Mouse (Mus musculus) monocyte, adult 5-6 weeks (primary cell): Measurements from ENCODE around the gene Midn. TPM values are rescaled to one million over a fixed set of nuclear protein-coding genes. Genes with fewer than 3 reads are reported as not detected.
"Not testable (repeated sequence)": the region's sequence is repeated elsewhere in the genome, so short reads cannot be mapped to it uniquely, and the experiment has no call there.

Source experiments
- ATAC-seq: fragments of 153-309, 156-312 bp; replicated peaks from 2 replicates; pipeline ENCODE4 v1.8.0; 2017; ENCODE audit warnings: mild to moderate bottlenecking; ENCODE audit not compliant: low TSS enrichment, insufficient number of reproducible peaks, severe bottlenecking, poor library complexity, low FRiP score
- total RNA-seq: library from RNA; stranded (forward); fragments of 200-1000, 200-491, 200-594 nt; gene quantifications from 3 replicates; pipeline ENCODE4 v1.2.3, GENCODE M21; 2017

Midn gene
- total RNA-seq, 1 experiment from 2014 or later, result 29.9 TPM

DNA sequence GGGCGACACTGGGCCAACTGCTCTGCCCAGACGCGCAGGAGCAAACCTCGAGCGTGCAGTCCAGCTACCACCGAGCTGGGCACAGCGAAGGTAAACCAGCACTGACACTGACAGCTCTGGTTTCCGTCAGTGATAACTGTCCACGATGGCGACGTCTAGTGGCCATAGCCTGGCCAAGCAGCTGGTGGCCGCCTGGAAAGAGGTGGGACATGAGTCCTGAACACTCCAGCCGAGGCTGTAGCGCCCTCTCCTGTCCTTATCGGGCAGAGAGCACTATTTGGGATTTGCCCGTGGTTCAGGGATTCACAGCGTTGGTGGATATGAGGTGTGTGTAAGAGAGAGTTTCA, 16.9 kb downstream of the Midn start:
- peak; percentile 54 for ATAC-seq

DNA sequence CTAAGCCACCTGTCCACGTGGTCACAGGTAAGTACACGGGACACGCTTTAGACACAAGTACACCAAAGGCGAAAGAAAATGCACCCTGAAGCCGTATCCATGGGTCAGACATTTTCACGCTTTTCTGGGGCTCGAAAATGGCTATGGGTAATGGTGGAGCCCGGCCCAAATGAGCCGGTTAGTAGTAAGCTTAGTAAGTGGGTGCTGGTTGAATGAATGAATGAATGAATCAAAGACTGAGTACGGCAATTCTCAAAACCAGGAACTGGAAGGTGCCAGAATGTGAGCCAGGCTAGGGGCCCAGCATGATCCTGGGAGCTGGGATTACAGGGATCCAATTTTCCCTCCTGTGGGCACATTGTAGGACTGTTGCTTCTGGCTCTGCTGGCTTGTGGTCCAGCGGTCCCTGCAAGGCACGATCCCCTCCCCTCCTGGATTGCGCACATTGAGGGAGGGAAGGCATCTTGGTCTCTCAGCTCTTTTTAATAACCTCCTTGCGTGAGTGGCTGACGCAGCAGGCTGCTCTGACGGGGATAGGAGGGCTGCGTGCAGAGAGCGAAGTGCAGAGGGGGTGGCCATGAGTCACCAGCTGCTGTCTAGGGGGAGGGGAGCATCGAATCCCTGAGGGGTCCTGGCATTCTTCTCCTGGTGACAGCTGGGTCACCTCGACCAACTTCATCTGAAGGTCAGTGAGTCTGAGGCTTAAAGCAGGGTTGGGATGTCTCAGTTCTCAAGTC, 17.5 kb downstream of the Midn start, which contains the start of gene Cirbp:
Cirbp (plus strand) TSS at position 594 of the 737 bp plus-strand sequence.
- ATAC-seq, result no peak

DNA sequence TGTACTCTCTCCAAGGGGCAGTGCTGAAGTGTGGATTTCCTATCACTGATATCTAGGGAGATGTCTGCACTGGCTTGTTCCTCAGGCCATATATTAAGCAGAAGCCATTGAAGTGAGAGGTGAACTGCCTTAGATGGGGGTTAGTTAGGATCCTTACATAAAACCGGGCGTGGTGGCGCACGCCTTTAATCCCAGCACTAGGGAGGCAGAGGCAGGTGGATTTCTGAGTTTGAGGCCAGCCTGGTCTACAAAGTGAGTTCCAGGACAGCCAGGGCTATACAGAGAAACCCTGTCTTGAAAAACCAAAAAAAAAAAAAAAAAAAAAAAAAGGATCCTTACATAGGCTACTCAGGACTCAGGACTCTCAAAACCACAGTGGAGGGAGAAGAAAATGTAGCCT, 18.1 kb downstream of the Midn start:
- ATAC-seq, result not testable (repeated sequence)

DNA sequence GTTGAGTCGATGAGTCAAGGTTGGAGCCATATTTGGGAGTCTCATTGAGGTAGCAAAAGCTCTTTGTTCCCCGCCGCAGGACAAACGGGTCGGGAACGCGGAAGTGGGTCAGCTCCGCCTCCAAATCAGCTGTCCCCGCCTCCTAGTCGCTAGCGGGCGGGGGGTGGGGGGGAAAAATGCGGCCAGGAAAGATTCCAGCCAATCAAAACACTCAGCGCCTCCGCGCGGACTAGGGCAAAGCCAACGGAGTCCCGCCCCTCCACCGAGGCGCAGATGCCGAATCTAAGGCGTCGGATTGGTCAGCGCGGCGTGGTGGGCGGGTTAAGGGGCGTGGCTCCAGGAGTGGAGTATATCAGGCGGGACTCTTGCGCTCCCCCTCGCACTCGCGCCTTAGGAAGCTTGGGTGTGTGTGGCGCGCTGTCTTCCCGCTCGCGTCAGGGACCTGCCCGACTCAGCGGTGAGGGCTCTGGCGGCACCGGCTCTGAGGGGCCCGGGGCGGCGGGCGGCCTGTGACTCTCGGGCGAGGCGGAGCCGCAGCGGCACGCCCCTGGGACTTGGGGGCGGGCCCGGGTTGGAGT, 19.5 kb downstream of the Midn start:
- ATAC-seq, result peak; percentile 63

DNA sequence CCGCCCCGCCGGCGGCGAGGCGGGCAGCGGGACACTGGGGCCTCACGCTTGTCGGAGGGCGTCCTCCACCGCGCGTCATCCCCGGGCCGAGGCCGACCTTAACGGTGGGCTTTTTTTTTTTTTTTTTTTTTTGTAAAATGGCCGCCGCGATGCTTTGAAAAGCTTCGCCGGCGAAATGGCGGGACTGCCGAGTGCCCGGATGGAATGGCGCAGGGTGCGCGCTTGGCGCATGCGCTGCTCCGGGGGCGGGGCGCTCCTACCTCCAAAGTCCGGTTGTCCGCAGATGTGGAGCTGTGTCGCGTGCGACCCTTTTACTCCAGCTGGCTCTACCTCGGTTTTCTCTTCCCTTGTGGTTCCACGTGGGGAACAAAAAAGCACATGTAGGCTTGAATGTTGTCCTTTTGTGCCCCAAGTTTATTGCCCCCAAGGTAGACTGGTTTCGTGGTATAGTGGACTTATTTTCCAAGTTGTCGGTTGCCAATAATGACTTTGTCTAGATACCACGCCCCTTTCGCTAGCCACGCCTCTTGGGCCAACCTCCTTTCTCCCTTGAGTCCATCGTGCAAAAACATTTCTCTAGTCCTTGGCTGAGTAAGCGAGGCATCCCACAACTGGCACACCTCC, 20.1 kb downstream of the Midn start:
- ATAC-seq, result peak; percentile 3; the same call in 1 of the 2 replicates

DNA sequence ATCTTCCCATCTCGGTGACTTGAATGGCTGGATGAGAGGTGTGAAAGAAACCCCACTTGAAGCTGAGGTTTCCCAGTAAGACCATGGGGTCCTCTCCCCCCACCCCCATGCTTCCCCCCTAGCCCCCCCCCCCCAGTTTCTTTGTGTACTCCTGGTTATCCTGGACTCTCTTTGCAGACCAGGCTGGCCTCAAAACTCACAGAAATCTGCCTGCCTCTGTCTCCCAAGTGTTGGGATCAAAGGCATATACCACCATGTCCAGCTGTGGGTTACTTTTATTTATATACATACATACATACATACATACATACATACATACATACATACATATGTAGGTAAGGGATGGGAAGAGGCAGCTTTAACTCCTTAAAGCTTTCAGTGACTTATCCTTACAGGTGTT, 21.0 kb downstream of the Midn start:
- no peak for ATAC-seq

DNA sequence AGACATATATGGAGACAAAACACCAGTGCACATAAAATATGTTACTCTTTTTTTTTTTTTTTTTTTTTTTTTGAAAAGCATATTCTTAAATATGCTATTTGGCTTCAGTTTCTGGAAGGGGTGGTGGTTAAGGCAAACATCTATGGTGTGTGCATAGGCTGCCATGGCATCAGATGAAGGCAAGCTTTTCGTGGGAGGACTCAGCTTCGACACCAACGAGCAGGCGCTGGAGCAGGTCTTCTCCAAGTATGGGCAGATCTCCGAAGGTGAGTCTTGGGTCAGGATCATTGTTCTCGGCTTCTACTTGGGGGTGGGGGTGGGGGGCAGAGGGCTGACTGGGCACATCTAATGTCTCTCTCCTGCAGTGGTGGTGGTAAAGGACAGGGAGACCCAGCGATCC, 21.6 kb downstream of the Midn start:
- ATAC-seq, result no peak

DNA sequence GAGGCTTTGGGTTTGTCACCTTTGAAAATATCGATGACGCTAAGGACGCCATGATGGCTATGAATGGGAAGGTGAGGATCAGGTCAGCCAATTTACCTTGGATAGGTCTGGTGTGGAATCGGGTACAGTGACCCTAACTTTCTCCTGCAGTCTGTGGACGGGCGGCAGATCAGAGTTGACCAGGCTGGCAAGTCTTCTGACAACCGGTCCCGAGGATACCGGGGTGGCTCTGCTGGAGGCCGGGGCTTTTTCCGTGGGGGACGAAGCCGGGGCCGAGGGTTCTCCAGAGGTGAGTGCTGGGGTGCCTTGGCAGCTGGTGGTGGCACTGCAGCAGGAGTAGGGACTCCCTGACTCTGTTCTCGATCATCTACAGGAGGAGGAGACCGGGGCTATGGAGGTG, 22.0 kb downstream of the Midn start:
- no peak for ATAC-seq

DNA sequence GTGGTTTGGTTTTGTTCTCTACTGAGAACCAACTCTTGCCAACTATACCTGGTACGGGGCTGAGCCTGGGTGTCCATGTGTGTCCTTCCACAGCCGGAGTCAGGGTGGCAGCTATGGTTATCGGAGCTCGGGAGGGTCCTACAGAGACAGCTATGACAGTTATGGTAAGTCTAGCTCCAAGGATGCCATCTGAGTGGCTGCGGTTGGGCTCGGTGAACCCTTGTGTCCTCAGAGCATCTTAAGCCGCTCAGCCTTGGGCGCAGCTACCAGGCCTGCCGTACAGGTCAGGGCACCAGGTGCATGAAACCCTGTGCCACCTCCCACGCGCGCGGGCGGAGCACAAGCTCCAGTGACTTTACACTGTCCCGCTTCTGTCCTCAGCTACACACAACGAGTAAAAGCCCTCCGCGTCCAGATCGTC, 22.5 kb downstream of the Midn start:
- no peak for ATAC-seq

DNA sequence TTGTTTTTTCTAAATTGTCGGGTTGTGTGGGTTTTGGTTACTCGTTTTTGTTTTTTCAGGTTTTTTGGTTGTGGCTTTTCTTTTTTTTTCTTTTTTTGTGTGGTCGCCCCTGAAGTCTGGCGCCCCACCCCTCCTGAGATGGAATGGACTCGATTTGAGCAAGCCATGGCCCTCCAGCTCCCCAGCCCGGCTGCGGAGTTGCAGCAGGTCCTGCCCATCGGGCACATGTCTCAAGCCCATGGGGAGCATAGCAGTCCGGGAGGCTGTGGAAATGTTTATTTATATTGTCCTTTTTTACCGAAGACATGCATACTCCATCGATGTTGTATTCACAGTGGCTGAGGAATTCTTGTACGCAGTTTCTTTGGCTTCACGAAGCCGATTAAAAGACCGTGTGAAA, 23.2 kb downstream of the Midn start:
- no peak for ATAC-seq

DNA sequence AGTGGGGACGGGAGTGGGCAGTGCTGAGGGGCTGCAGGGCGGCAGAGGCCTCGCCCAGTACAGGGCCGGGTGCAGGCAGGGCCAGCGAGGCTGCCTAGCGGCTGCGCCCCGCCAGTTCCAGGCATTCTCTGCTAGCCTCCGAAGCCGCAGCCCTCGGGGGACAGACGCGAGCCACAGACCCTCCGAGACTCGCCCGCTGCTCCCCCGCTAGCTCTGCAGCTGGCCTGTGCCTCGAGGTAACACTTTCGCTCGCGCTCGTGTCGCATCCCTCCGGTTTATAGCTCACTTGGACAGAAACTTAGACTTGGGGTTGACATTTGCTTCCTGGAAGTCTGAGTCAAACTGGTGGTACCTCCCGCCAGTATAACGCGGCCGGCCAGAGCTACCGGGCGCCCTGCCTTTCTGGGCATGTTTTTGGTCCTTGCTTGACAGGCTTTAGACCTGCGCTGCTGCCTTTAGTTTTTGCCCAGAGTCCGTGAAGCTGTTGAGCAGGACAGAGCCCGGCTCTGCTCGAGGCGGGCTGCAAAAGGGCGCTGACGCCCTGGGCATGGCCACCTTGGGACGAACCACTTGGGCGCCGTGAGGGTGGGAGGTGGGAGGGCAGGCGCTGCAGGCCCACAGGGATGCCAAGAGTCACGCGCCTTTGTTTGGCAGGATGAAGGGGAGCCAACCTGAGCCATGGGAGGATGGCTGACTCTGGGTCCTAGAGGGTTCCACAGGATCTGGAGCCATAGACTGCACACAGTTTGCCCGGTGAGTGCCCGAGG, 23.9 kb downstream of the Midn start:
- no peak for ATAC-seq

DNA sequence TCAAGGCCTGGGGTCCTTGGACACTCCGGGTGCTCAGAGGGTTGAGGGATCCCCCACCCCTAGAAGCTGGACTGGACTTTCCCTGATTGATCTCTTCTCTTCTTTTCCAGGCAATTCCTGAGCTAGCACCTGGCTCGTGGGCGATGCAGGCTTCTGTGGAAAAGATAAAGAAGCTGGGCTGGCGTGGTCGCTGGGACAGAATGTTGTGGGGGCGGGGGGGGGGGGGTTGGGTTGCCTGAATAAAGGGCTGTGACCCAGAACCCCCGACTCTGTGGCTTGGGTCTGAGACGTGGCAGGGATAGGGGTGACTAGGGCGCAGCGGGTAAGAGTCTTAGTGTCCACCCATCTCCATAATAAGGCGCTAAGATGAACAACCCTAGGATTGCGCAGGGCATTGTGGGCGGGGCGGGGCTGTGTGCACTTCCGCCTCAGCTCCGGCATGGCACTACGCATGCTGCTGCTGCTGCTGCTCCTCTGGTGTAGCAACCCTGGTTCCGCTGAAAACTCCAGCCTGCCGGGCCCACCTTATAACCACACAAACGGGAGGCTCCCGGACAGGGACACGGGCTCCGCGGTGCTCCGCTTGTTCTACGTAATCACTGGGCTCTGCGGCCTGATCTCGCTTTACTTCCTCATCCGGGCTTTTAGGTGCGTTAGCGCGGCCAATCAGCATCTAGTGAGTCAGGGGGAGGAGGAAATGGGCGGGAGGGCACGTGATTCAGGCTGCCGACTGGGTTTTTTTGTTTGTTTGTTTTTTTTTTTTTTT, 24.6 kb downstream of the Midn start, which contains the start of gene 1600002K03Rik:
1600002K03Rik (plus strand) TSS at position 418 of the 766 bp plus-strand sequence.
- ATAC-seq, result peak; percentile 54

DNA sequence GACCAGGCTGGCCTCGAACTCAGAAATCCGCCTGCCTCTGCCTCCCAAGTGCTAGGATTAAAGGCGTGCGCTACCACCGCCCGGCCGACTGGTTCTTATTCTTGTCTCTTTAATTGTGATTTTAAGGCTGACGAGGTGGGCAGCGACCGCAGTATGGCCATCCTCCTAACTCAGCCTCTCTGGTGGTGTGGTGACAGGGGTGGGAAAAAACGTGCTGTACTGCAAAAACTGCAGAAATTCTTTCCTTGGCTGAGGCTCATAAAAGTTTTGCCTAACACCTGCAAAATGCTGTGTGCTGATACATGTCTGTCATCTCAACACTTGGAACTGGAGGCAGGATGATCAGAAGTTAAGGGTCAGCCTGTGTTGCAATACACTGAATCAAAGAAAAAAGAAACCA, 25.3 kb downstream of the Midn start:
- ATAC-seq, result no peak

DNA sequence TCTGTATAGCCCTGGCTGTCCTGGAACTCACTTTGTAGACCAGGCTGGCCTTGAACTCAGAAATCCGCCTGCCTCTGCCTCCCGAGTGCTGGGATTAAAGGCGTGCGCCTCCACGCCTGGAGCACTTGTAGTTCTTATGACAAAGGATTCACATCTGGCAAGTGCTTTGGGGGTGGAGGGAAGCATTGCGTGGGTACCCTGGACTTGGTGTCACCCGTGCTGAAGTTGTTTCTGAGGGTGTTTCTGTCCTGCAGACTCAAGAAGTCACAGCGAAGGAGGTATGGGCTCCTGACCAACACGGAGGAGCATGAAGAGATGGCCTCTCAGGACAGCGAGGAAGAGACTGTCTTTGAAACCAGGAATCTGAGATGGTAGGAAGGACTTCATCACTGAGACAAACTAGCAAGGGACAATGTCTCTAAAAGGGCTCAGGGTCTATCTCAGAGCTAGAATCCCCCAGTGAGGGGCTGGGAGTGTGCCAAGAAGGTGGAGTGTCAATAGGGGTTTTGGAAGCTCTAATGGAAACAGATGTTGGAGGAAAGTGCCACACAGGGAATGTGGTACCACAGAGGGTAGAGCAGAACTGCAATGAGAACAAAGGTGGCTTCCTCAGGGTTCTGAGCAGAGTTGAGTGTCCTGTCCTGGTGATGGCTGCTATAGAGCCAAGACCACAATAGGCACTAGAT, 26.0 kb downstream of the Midn start:
- ATAC-seq, result no peak

DNA sequence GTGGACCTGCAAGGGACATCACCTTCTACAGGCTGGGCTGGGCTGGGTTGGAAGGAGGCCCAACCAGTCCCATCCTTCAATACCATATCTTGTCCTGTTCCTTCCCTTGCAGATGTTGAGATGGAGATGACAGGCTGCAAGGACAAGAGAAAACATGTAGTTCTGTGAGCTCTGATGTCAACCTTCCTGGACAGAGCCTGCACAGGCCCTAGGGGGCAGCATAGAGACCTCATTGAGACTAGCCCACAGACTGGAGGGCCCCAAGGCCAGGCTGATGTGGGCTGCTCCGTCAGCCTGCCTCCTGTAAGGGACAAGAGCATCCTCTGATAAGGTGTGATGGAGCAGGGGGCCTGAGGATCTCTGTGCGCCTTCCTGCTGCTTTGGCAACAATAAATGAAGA, 26.6 kb downstream of the Midn start:
- no peak for ATAC-seq

DNA sequence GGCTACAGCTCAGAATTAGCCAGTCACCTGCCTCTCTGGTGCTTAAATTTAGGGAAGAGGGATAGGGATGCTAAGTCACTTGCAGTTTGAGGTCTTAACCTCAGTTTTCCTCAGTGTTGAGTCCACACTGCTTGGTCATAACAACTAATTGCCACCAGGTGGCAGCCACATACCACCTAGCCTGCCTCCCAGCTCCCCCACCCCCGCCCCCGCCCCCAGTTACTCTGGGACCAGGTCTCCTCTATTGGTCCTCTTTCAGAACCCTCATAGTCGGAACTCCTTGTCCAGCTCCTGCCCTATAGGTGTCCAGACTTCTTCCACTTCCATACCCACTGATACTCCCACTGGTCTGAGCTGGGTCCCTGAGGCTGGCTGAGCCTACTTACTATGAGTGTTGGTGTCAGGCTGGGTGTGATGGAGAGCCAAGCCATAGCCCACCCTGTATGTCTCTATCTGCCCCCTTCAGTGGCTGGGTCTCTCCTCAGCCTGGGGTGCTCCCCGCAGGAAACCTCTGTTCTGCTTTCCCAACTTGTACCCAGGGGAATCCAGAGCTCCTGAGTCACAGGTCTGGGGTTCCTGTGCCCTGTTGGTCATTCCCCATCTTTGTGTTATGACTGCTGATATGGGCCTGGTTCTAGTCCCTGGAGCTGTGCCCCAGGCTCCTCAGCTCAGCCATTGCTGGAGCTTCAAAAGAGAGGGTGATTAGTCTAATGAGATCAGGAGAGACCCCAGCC, 27.6 kb downstream of the Midn start:
- ATAC-seq, result no peak

DNA sequence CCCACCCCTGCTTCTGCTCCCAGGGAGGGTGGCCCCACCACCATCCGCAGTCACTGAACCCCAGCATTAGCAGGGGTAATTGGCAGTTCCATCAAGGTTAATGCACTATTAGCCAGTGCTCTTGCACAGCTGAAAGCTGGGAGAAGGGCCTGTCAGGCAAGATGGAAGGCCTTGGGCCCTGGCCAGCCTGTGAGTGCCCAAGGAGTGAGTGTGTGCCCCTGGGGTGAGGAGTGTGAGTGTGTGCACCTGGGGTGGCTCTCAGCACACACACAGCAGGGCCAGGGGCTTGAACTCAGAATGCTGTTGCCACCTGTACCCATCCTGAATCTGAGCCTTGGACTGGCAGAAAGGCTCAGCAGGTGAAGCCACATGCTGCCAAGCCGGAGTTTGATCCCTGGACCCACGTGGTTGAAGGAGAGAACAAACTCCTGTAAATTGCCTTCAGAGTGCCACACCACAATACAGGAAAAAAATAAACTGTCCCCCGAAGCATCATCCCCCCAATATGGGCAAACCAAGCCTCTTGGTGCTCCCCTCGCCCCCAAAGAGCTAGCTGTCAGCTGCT, 28.3 kb downstream of the Midn start:
- ATAC-seq, result no peak
